21 mouse cellular contexts compared by ENCODE assay signal in genomic region chr9:25588581-25588980, GRCm38 (mm10).
DNase-seq lines count a peak whose midpoint lies in the region; ATAC-seq lines count a peak whose summit lies in the region.
"Had no signal": no experiment of that assay in that cellular context is flagged by ENCODE, and none has a peak within 500 bp of the region (broad histone marks: within the 10 kb centered on the region; RNA-seq: fewer than 3 reads in every experiment).

No protein-coding gene starts in this region.

- ATAC-seq in CD4-positive, CD25-positive, alpha-beta regulatory T cell, adult 4 months, result peak; percentile 68
- peak; percentile 67 for ATAC-seq in inflammation-experienced regulatory T-cells, adult 6 months
- ATAC-seq: forebrain, embryonic 14.5 days; forebrain, postnatal 0 days; hindbrain, embryonic 16.5 days; Patski had no signal

- DNase-seq in heart, adult 11 months, result peak; percentile 72
- no peak for DNase-seq in heart, adult 8-10 months (ENCODE audit: low spot score)
- DNase-seq in CD4-positive helper T cell, adult 2 months (ENCODE audit: low read depth, low spot score), result peak; percentile 9
- no peak for DNase-seq in adrenal gland, adult (ENCODE audit: inconsistent age in 2 of 2, low spot score in 1 of 2)
- DNase-seq in embryo, embryonic 10.5 days (ENCODE audit: low spot score), result no peak
- DNase-seq: adrenal gland, adult 8-10 months; adrenal gland, postnatal 25 days; B cell, adult 2 months; cerebellum, adult 18-20 months; cerebellum, adult 9-10 months; cerebellum, postnatal 14 days; forebrain, postnatal 0 days; gastrocnemius, postnatal 36 days; heart, postnatal 10 days; heart, postnatal 36 days; kidney, adult 18-20 months had no signal

Comparison
In these comparisons a context has a peak if more than half of its experiments do, and no peak if none do; other contexts are left out.
1. DNase-seq: peak in heart, adult 11 months (single experiment) and CD4-positive helper T cell, adult 2 months (single experiment); none in heart, adult 8-10 months (single experiment), adrenal gland, adult (0 of 2) and embryo, embryonic 10.5 days (single experiment).